Mouse (Mus musculus): Measurements from ENCODE around the gene Nipal4. TPM values are rescaled to one million over a fixed set of nuclear protein-coding genes. Genes with fewer than 3 reads are reported as not detected.

Gene Nipal4
- total and polyA plus RNA-seq, 3 experiments, result not detected

DNA sequence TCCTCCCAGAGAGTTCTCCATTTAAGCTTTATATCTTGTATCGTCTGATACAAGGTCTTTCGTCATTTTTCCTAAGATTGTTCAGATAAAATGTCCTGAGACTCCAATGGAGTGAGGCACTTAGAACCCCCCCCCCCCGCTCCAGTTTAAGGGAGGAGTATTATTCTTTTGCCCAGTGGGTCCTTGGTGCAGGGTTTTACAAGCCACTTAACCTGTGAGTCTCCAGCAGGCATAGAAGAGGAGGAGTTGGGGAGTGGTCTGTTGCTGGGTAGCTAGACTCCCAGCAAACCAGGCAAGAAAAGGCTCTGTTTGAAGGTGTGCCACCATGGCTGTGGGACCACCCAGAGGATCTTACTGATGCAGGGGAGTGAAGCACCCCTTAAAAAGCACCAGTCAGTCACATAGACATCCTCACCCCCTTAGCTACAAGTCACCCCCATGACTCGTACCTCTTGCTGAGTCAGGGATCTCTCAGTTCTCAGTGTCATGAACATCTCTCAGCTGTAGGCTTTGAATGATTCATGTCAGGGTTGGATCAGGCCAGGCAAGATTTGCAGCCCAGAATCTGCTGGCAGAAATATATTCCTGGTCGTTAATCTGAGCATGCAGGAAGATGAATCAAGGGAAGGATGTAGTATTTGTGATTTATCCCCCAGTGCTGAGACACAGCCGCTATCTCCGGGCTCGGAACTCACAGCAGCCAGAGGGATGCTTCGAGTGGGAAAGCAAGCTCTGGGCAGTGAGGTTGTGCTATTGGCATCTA is 50.7 kb downstream of the Nipal4 start:
- ATAC-seq (ENCODE audit: extremely low read depth, insufficient number of reproducible peaks, low FRiP score, poor library complexity, severe bottlenecking) (no peak), DNase-seq (ENCODE audit: low spot score) (no peak)
- Histone ChIP-seq H3K27me3 (ENCODE audit: insufficient read depth, low read length) (no peaks in the 10 kb centered on the region), H3K36me3 (replicated peaks) (no peaks in the 10 kb centered on the region), H3K4me1 (ENCODE audit: insufficient read depth, low read depth, low read length) (no peaks in the 10 kb centered on the region), H3K9me3 (replicated peaks) (no peaks in the 10 kb centered on the region), H3K4me3 (ENCODE audit: low read depth, low read length) (no peak overlapping the region)
- TF ChIP-seq POLR2AphosphoS5 (IDR thresholded peaks at IDR 0.05; ENCODE audit: insufficient replicate concordance, low read depth, low read length) (no peak), CTCF (IDR thresholded peaks at IDR 0.05; ENCODE audit: low read depth, low read length) (no peak), GATA1 (IDR thresholded peaks at IDR 0.05; ENCODE audit: borderline replicate concordance, low read length) (no peak), TAL1 (conservative IDR thresholded peaks at IDR 0.05; ENCODE audit: low read depth, low read length) (no peak), GATA2 (IDR thresholded peaks at IDR 0.05; ENCODE audit: borderline replicate concordance, low read depth, low read length) (no peak)

DNA sequence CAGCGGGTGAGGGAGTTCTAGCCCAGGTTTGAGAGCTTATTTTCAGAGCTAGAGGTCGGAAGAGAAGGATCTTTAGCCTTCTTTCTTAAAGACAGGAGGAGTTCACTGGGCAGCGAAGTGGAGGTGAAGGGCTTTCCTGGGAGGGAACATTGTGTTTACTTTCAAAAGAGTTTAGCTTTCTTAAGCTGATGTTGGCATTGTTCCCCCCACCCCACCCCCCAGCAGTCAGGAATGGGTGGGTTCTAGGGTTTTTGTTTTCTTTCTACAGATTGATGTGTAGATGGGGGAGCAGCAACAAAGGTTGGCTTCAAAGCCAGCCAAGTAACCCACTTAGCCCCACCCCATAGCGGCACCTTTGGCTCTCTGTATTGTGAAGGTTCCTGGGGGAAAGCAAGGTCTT is 51.3 kb downstream of the Nipal4 start:
- ATAC-seq (ENCODE audit: extremely low read depth, insufficient number of reproducible peaks, low FRiP score, poor library complexity, severe bottlenecking), result no peak
- H3K36me3 ChIP-seq (replicated peaks), result no peaks in the 10 kb centered on the region
- no peaks in the 10 kb centered on the region for H3K27me3 ChIP-seq (ENCODE audit: insufficient read depth, low read length)
- no peak overlapping the region for H3K4me3 ChIP-seq (ENCODE audit: low read depth, low read length)
- TF ChIP-seq GATA2 (IDR thresholded peaks at IDR 0.05; ENCODE audit: borderline replicate concordance, low read depth, low read length) (no peak), POLR2AphosphoS5 (IDR thresholded peaks at IDR 0.05; ENCODE audit: insufficient replicate concordance, low read depth, low read length) (no peak), GATA1 (IDR thresholded peaks at IDR 0.05; ENCODE audit: borderline replicate concordance, low read length) (no peak), TAL1 (conservative IDR thresholded peaks at IDR 0.05; ENCODE audit: low read depth, low read length) (no peak), CTCF (IDR thresholded peaks at IDR 0.05; ENCODE audit: low read depth, low read length) (no peak)
- no peak for DNase-seq (ENCODE audit: low spot score)
- no peaks in the 10 kb centered on the region for H3K4me1 ChIP-seq (ENCODE audit: insufficient read depth, low read depth, low read length)
- no peaks in the 10 kb centered on the region for H3K9me3 ChIP-seq (replicated peaks)

DNA sequence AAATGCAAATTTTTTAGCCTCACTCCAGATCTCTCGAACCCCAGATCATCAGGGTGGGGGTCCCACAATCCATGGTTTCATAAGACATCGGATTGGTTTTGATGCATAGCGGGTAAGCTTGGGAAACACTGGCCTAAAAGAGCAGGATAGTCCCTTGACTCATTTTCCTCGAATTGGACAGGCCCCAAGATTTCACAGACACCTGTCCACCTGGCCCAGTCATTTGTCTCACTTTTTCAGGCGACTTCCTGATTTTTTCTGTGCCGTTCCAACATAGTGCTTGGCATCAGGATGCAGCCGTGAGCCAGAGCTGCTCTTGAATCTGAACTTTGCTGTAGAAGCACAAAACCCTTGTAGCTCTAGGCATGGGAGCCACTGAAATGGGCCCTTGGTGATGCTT is 52.1 kb downstream of the Nipal4 start:
- no peaks in the 10 kb centered on the region for H3K9me3 ChIP-seq (replicated peaks)
- H3K4me3 ChIP-seq (ENCODE audit: low read depth, low read length), result no peak overlapping the region
- H3K27me3 ChIP-seq (ENCODE audit: insufficient read depth, low read length), result no peaks in the 10 kb centered on the region
- no peak for ATAC-seq (ENCODE audit: extremely low read depth, insufficient number of reproducible peaks, low FRiP score, poor library complexity, severe bottlenecking)
- TF ChIP-seq GATA2 (IDR thresholded peaks at IDR 0.05; ENCODE audit: borderline replicate concordance, low read depth, low read length) (no peak), GATA1 (IDR thresholded peaks at IDR 0.05; ENCODE audit: borderline replicate concordance, low read length) (no peak), CTCF (IDR thresholded peaks at IDR 0.05; ENCODE audit: low read depth, low read length) (no peak), TAL1 (conservative IDR thresholded peaks at IDR 0.05; ENCODE audit: low read depth, low read length) (no peak), POLR2AphosphoS5 (IDR thresholded peaks at IDR 0.05; ENCODE audit: insufficient replicate concordance, low read depth, low read length) (no peak)
- no peaks in the 10 kb centered on the region for H3K4me1 ChIP-seq (ENCODE audit: insufficient read depth, low read depth, low read length)
- DNase-seq (ENCODE audit: low spot score), result no peak
- H3K36me3 ChIP-seq (replicated peaks), result no peaks in the 10 kb centered on the region

DNA sequence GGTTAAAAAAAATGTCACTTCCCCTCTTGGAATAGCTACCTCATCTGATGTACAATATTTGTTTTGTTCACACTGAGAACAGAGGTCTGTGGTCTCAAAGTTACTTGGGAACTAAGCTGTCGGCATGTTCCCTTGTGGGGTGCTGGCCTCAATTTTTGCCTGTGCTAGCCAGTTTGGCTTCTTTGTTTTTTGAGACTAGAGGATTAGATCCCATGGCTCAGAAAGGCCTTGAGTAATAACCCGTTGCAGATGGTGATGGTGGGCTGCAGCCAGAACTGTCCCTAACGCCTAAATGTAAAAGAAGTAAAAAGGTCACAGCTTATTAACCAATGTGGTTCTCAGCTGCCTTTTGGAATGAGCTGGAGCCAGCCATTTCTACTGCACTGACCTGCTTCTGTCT is 53.1 kb downstream of the Nipal4 start:
- no peaks in the 10 kb centered on the region for H3K36me3 ChIP-seq (replicated peaks)
- no peaks in the 10 kb centered on the region for H3K9me3 ChIP-seq (replicated peaks)
- H3K27me3 ChIP-seq (ENCODE audit: insufficient read depth, low read length), result no peaks in the 10 kb centered on the region
- DNase-seq (ENCODE audit: low spot score) (no peak), ATAC-seq (ENCODE audit: extremely low read depth, insufficient number of reproducible peaks, low FRiP score, poor library complexity, severe bottlenecking) (no peak)
- no peak overlapping the region for H3K4me3 ChIP-seq (ENCODE audit: low read depth, low read length)
- H3K4me1 ChIP-seq (ENCODE audit: insufficient read depth, low read depth, low read length), result no peaks in the 10 kb centered on the region
- no peak for TF ChIP-seq GATA1 (IDR thresholded peaks at IDR 0.05; ENCODE audit: borderline replicate concordance, low read length)
- no peak for TF ChIP-seq GATA2 (IDR thresholded peaks at IDR 0.05; ENCODE audit: borderline replicate concordance, low read depth, low read length)

DNA sequence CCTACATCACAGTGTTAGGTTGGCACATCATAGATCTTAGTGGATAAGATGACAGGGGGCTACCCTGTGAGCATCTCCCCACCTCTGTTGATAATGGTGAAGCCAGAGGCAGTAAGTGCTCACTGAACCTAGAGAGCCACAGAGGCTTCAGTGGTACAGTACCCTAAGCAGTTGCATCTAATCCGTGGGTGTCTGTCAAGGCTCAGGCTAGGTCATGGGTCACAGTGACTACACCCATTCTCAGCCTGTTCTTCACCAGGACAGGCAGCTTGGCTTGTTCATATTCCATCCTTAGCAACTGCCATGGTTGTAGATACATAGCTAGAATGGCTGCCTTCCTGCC is 55.4 kb downstream of the Nipal4 start:
- DNase-seq (ENCODE audit: low spot score) (no peak), ATAC-seq (ENCODE audit: extremely low read depth, insufficient number of reproducible peaks, low FRiP score, poor library complexity, severe bottlenecking) (no peak)
- no peaks in the 10 kb centered on the region for H3K9me3 ChIP-seq (replicated peaks)

DNA sequence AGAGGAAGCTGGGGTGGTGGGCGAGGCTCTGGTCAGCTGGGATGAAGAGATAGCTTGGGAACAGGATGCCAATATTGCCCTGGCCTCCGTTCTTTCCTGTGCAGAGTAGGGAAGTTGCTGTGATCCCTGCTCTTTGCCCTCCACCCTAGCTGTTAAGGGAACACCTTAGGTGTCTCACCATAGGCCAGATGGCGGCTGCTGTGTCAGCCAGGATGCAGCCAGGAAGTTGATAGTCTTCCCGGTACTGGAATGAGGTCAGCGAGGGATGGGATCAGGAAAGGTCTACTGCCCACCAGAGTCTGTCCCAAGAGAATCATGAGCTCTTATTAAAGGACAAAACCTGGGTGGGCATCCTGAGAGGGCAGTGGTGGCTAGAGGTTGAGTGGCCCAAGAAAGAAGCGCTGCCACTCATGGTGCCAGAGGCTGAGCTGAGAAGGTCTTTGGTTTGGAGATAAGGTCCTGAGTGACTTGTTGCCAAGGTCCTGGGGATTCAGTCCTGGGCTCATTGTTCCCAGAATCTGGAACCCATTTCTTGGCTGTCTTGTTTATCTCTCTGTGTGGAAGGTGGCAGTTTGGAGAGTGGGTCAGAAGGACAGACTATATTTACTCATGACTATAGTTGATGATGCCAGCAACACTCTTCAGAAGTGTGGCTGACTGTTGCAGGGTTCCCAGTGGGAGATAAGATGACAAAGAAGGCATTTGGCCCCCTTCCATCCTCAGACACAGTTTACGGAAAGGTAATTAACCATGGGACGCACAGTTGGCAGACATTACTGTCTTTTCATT is 56.0 kb downstream of the Nipal4 start:
- no peak for TF ChIP-seq GATA1 (IDR thresholded peaks at IDR 0.05; ENCODE audit: borderline replicate concordance, low read length)
- no peak for TF ChIP-seq CTCF (IDR thresholded peaks at IDR 0.05; ENCODE audit: low read depth, low read length)
- no peak for TF ChIP-seq GATA2 (IDR thresholded peaks at IDR 0.05; ENCODE audit: borderline replicate concordance, low read depth, low read length)
- no peak for TF ChIP-seq POLR2AphosphoS5 (IDR thresholded peaks at IDR 0.05; ENCODE audit: insufficient replicate concordance, low read depth, low read length)
- no peak for TF ChIP-seq TAL1 (conservative IDR thresholded peaks at IDR 0.05; ENCODE audit: low read depth, low read length)
- DNase-seq (ENCODE audit: low spot score) (no peak), ATAC-seq (ENCODE audit: extremely low read depth, insufficient number of reproducible peaks, low FRiP score, poor library complexity, severe bottlenecking) (no peak)
- no peaks in the 10 kb centered on the region for H3K9me3 ChIP-seq (replicated peaks)
- no peak overlapping the region for H3K4me3 ChIP-seq (ENCODE audit: low read depth, low read length)
- no peaks in the 10 kb centered on the region for H3K36me3 ChIP-seq (replicated peaks)
- no peaks in the 10 kb centered on the region for H3K27me3 ChIP-seq (ENCODE audit: insufficient read depth, low read length)
- no peaks in the 10 kb centered on the region for H3K4me1 ChIP-seq (ENCODE audit: insufficient read depth, low read depth, low read length)

More for the DNA sequence above, 55.4 kb downstream of the Nipal4 start:
- Histone ChIP-seq H3K4me1 (ENCODE audit: insufficient read depth, low read depth, low read length) (no peaks in the 10 kb centered on the region), H3K27me3 (ENCODE audit: insufficient read depth, low read length) (no peaks in the 10 kb centered on the region), H3K4me3 (ENCODE audit: low read depth, low read length) (no peak overlapping the region), H3K36me3 (replicated peaks) (no peaks in the 10 kb centered on the region)
- TF ChIP-seq GATA2 (IDR thresholded peaks at IDR 0.05; ENCODE audit: borderline replicate concordance, low read depth, low read length) (no peak), TAL1 (conservative IDR thresholded peaks at IDR 0.05; ENCODE audit: low read depth, low read length) (no peak), POLR2AphosphoS5 (IDR thresholded peaks at IDR 0.05; ENCODE audit: insufficient replicate concordance, low read depth, low read length) (no peak), GATA1 (IDR thresholded peaks at IDR 0.05; ENCODE audit: borderline replicate concordance, low read length) (no peak), CTCF (IDR thresholded peaks at IDR 0.05; ENCODE audit: low read depth, low read length) (no peak)

Measured in G1E (cell line).